Mouse (Mus musculus): ENCODE results near the gene Nol4l. TPM values are rescaled to one million over a fixed set of nuclear protein-coding genes. Genes with fewer than 3 reads are reported as not detected.

Gene Nol4l
- polyA plus RNA-seq, 1 experiment = 24.3 TPM

- 36% methylated on average over 10 of the region's 10 CpGs for WGBS
- peaks cover 26% of the 10 kb centered on the region for H3K4me1 ChIP-seq (ENCODE audit: control insufficient read depth, insufficient read depth, low read length)
- no peak overlapping the region for H3K27ac ChIP-seq (ENCODE audit: insufficient read depth, low read length)
- H3K4me3 ChIP-seq (replicated peaks; ENCODE audit: insufficient read depth, low read depth, low read length) = no peak overlapping the region
- no peak for DNase-seq
- no peak for TF ChIP-seq POLR2A (IDR thresholded peaks at IDR 0.05; ENCODE audit: borderline replicate concordance, insufficient read depth, low read length)
- no peak for TF ChIP-seq CTCF (IDR thresholded peaks at IDR 0.05; ENCODE audit: borderline replicate concordance, insufficient read depth, low read depth, low read length)
- H3K27me3 ChIP-seq (ENCODE audit: control insufficient read depth, insufficient read depth, low read length) = no peaks in the 10 kb centered on the region
Observed at GRCm38 (mm10) chr2:153525906-153526311, 3.9 kb downstream of the Nol4l start.

GRCm38 (mm10) chr2:153524727-153525126, 5.0 kb downstream of the Nol4l start:
- no peak for DNase-seq
- TF ChIP-seq POLR2A (IDR thresholded peaks at IDR 0.05; ENCODE audit: borderline replicate concordance, insufficient read depth, low read length) = no peak
- no peak for TF ChIP-seq CTCF (IDR thresholded peaks at IDR 0.05; ENCODE audit: borderline replicate concordance, insufficient read depth, low read depth, low read length)
- H3K4me3 ChIP-seq (replicated peaks; ENCODE audit: insufficient read depth, low read depth, low read length) = no peak overlapping the region
- no peaks in the 10 kb centered on the region for H3K27me3 ChIP-seq (ENCODE audit: control insufficient read depth, insufficient read depth, low read length)
- peaks cover 28% of the 10 kb centered on the region for H3K4me1 ChIP-seq (ENCODE audit: control insufficient read depth, insufficient read depth, low read length)
- WGBS = 84% methylated on average over 2 of the region's 2 CpGs
- H3K27ac ChIP-seq (ENCODE audit: insufficient read depth, low read length) = no peak overlapping the region

GRCm38 (mm10) chr2:153523656-153524055, 6.1 kb downstream of the Nol4l start:
- WGBS = 69% methylated on average over 12 of the region's 12 CpGs
- TF ChIP-seq POLR2A (IDR thresholded peaks at IDR 0.05; ENCODE audit: borderline replicate concordance, insufficient read depth, low read length) (no peak), CTCF (IDR thresholded peaks at IDR 0.05; ENCODE audit: borderline replicate concordance, insufficient read depth, low read depth, low read length) (no peak)
- H3K4me3 ChIP-seq (replicated peaks; ENCODE audit: insufficient read depth, low read depth, low read length) = no peak overlapping the region
- H3K27me3 ChIP-seq (ENCODE audit: control insufficient read depth, insufficient read depth, low read length) = no peaks in the 10 kb centered on the region
- no peak for DNase-seq
- H3K4me1 ChIP-seq (ENCODE audit: control insufficient read depth, insufficient read depth, low read length) = peaks cover 28% of the 10 kb centered on the region
- no peak overlapping the region for H3K27ac ChIP-seq (ENCODE audit: insufficient read depth, low read length)

- Histone ChIP-seq H3K27ac (ENCODE audit: insufficient read depth, low read length) (no peak overlapping the region), H3K27me3 (ENCODE audit: control insufficient read depth, insufficient read depth, low read length) (no peaks in the 10 kb centered on the region), H3K4me1 (ENCODE audit: control insufficient read depth, insufficient read depth, low read length) (peaks cover 28% of the 10 kb centered on the region), H3K4me3 (replicated peaks; ENCODE audit: insufficient read depth, low read depth, low read length) (no peak overlapping the region)
- no peak for DNase-seq
- 83% methylated on average over 9 of the region's 9 CpGs for WGBS
- no peak for TF ChIP-seq CTCF (IDR thresholded peaks at IDR 0.05; ENCODE audit: borderline replicate concordance, insufficient read depth, low read depth, low read length)
- TF ChIP-seq POLR2A (IDR thresholded peaks at IDR 0.05; ENCODE audit: borderline replicate concordance, insufficient read depth, low read length) = no peak
Observed at GRCm38 (mm10) chr2:153523143-153523542, 6.6 kb downstream of the Nol4l start.

GRCm38 (mm10) chr2:153522270-153522669, 7.5 kb downstream of the Nol4l start:
- WGBS = 32% methylated on average over 4 of the region's 4 CpGs
- Histone ChIP-seq H3K27me3 (ENCODE audit: control insufficient read depth, insufficient read depth, low read length) (no peaks in the 10 kb centered on the region), H3K4me1 (ENCODE audit: control insufficient read depth, insufficient read depth, low read length) (peaks cover 29% of the 10 kb centered on the region), H3K4me3 (replicated peaks; ENCODE audit: insufficient read depth, low read depth, low read length) (no peak overlapping the region), H3K27ac (ENCODE audit: insufficient read depth, low read length) (no peak overlapping the region)
- no peak for DNase-seq
- TF ChIP-seq POLR2A (IDR thresholded peaks at IDR 0.05; ENCODE audit: borderline replicate concordance, insufficient read depth, low read length) (no peak), CTCF (IDR thresholded peaks at IDR 0.05; ENCODE audit: borderline replicate concordance, insufficient read depth, low read depth, low read length) (no peak)

GRCm38 (mm10) chr2:153520057-153520456, 9.7 kb downstream of the Nol4l start:
- no peaks in the 10 kb centered on the region for H3K27me3 ChIP-seq (ENCODE audit: control insufficient read depth, insufficient read depth, low read length)
- 68% methylated on average over 9 of the region's 9 CpGs for WGBS
- DNase-seq = no peak
- TF ChIP-seq POLR2A (IDR thresholded peaks at IDR 0.05; ENCODE audit: borderline replicate concordance, insufficient read depth, low read length) (no peak), CTCF (IDR thresholded peaks at IDR 0.05; ENCODE audit: borderline replicate concordance, insufficient read depth, low read depth, low read length) (no peak)
- no peak overlapping the region for H3K27ac ChIP-seq (ENCODE audit: insufficient read depth, low read length)
- H3K4me3 ChIP-seq (replicated peaks; ENCODE audit: insufficient read depth, low read depth, low read length) = no peak overlapping the region
- H3K4me1 ChIP-seq (ENCODE audit: control insufficient read depth, insufficient read depth, low read length) = peaks cover 40% of the 10 kb centered on the region

GRCm38 (mm10) chr2:153516961-153517360, 12.8 kb downstream of the Nol4l start:
- H3K4me1 ChIP-seq (ENCODE audit: control insufficient read depth, insufficient read depth, low read length) = peaks cover 52% of the 10 kb centered on the region
- TF ChIP-seq POLR2A (IDR thresholded peaks at IDR 0.05; ENCODE audit: borderline replicate concordance, insufficient read depth, low read length) (no peak), CTCF (IDR thresholded peaks at IDR 0.05; ENCODE audit: borderline replicate concordance, insufficient read depth, low read depth, low read length) (peak; percentile 37; the same call in 1 of the 2 replicates)
- H3K27ac ChIP-seq (ENCODE audit: insufficient read depth, low read length) = no peak overlapping the region
- DNase-seq = no peak
- WGBS = 57% methylated on average over 4 of the region's 4 CpGs
- no peak overlapping the region for H3K4me3 ChIP-seq (replicated peaks; ENCODE audit: insufficient read depth, low read depth, low read length)
- no peaks in the 10 kb centered on the region for H3K27me3 ChIP-seq (ENCODE audit: control insufficient read depth, insufficient read depth, low read length)

GRCm38 (mm10) chr2:153515582-153515981, 14.2 kb downstream of the Nol4l start:
- TF ChIP-seq CTCF (IDR thresholded peaks at IDR 0.05; ENCODE audit: borderline replicate concordance, insufficient read depth, low read depth, low read length) (peak; percentile 11; the same call in 1 of the 2 replicates), POLR2A (IDR thresholded peaks at IDR 0.05; ENCODE audit: borderline replicate concordance, insufficient read depth, low read length) (no peak)
- no peaks in the 10 kb centered on the region for H3K27me3 ChIP-seq (ENCODE audit: control insufficient read depth, insufficient read depth, low read length)
- H3K27ac ChIP-seq (ENCODE audit: insufficient read depth, low read length) = no peak overlapping the region
- 28% methylated on average over 6 of the region's 6 CpGs for WGBS
- peak; percentile 62 to 69 for DNase-seq
- no peak overlapping the region for H3K4me3 ChIP-seq (replicated peaks; ENCODE audit: insufficient read depth, low read depth, low read length)
- H3K4me1 ChIP-seq (ENCODE audit: control insufficient read depth, insufficient read depth, low read length) = peaks cover 59% of the 10 kb centered on the region

Data from cerebellum, adult 2 months (tissue).